Mouse (Mus musculus) liver, adult 2 months (tissue): ENCODE measurements around the gene Lin37. TPM values are rescaled to one million over a fixed set of nuclear protein-coding genes. Genes with fewer than 3 reads are reported as not detected.

Source experiments
- DNase-seq: peaks from one replicate; pipeline ENCODE4 v3.0.0-alpha.2; 2011; ENCODE audit warnings: low read depth, low spot score; ENCODE audit errors: extremely low read depth
- H3K27ac ChIP-seq: fragments of 200-500 bp; replicated peaks from 2 replicates; pipeline ENCODE4 v1.5.1; 2012; ENCODE audit warnings: low read depth, mild to moderate bottlenecking, control low read depth, inconsistent platforms, low read length; ENCODE audit not compliant: insufficient read depth
- H3K27me3 ChIP-seq: fragments of 200-500 bp; 2 replicates; pipeline ENCODE4 v1.6.1; 2012; ENCODE audit warnings: mild to moderate bottlenecking, moderate library complexity, low read length, inconsistent platforms; ENCODE audit not compliant: control insufficient read depth, insufficient read depth
- H3K36me3 ChIP-seq: fragments of 200-500 bp; 2 replicates; pipeline ENCODE4 v1.6.1; 2012; ENCODE audit warnings: low read length, inconsistent platforms; ENCODE audit not compliant: control insufficient read depth, insufficient read depth
- H3K4me1 ChIP-seq: fragments of 200-500 bp; 2 replicates; pipeline ENCODE4 v1.6.1; 2011; ENCODE audit warnings: low read length; ENCODE audit not compliant: control insufficient read depth, insufficient read depth
- H3K4me3 ChIP-seq: fragments of 200-500 bp; 2 replicates; pipeline ENCODE4 v1.5.1; 2011; ENCODE audit warnings: low read depth, mild to moderate bottlenecking, control low read depth, low read length, moderate library complexity; ENCODE audit not compliant: insufficient read depth
- H3K79me2 ChIP-seq: fragments of 200-500 bp; 2 replicates; pipeline ENCODE4 v1.6.1; 2012; ENCODE audit warnings: inconsistent platforms, mild to moderate bottlenecking, low read length, moderate library complexity; ENCODE audit not compliant: control insufficient read depth, insufficient read depth
- H3K9ac ChIP-seq: fragments of 200-500 bp; 2 replicates; pipeline ENCODE4 v1.6.1; 2012; ENCODE audit warnings: low read depth, mild to moderate bottlenecking, control low read depth, inconsistent platforms, low read length
- CTCF ChIP-seq: fragments of 200-500 bp; IDR thresholded peaks from 2 replicates; pipeline ENCODE4 v1.5.1; 2011; ENCODE audit warnings: low read depth, low read length, control low read depth
- POLR2A ChIP-seq: fragments of 200-500 bp; IDR thresholded peaks from 2 replicates; pipeline ENCODE4 v1.6.1; 2011; ENCODE audit warnings: low read length, control low read depth; ENCODE audit not compliant: insufficient read depth; ENCODE audit errors: extremely low read depth
- WGBS: fragments of 180-500 bp; shearing (Covaris S2); methylation state at CpG from one replicate; pipeline ENCODE4 v1.1.7; 2018; 5-methylcytosine and 5-hydroxymethylcytosine counted together
- polyA plus RNA-seq: library from polyadenylated mRNA; depleted of rRNA; stranded (reverse); fragments of >200 nt; gene quantifications from 2 replicates; pipeline ENCODE4 v1.2.3, GENCODE M21; 2012
- total RNA-seq: library from RNA; depleted of rRNA; stranded (reverse); fragments of >200 nt; gene quantifications from 2 replicates; pipeline ENCODE4 v1.2.3, GENCODE M21; 2014

The Lin37 gene
- total and polyA plus RNA-seq, 2 experiments = 2.7 to 22.4 TPM

DNA sequence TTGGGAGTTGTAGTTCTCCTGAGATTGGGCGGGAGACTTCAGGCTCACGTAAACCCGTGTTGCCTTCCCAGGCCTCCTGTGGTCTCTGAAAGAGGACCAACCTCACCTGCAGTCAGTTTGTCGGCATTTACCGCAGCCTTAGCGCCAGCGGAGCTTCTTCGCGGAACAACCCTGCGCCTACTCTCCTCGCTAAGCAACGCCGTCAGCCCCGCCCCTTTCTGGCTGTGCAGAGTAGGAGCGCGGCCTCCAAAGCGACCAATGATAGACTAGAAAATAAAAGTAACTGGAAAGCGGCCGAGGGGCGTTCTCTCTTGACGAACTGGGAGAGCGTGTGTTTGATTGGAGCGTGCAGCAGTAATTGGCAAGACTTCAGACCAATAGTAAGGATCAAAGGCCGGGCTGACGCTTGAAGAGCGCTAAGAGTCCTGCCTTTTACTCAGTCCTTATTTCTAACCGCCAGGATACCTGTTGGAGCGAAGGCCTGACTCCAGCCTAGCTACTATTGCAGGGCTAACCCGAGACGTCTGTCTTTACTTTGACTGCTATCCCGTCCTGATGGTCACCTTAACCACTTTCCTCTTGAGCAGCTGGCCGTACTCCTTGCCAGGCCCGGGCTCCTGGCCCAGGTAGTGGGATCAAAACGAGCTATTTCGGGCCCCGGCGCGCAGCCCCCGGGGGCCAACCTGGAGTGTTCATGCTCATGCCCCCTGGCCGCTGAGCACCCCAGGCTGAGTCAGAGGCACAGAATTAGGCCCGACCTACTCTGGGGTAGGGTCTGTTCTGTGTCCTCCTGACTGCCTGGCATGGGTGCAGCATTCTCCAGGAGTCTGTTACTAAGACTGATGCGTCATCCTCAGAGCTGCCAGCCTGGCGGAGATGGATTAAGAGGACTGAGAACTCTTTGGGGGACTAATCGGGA, 7.3 kb downstream of the Lin37 start, which contains the start of the genes Hspb6 and Proser3:
Gene Hspb6 (plus strand): TSS at position 77 of the 919 bp plus-strand sequence.
Gene Proser3 (minus strand): TSS at position 198 of the 919 bp plus-strand sequence.
- H3K79me2 ChIP-seq = no peaks in the 10 kb centered on the region
- peak; percentile 72; the same call in 1 of the 2 replicates for TF ChIP-seq POLR2A
- no peak for TF ChIP-seq CTCF
- peak within 1 kb of the TSS; percentile 96 for H3K27ac ChIP-seq
- H3K4me3 ChIP-seq = peak within 1 kb of the TSS; percentile 83
- H3K27me3 ChIP-seq = no peaks in the 10 kb centered on the region
- H3K4me1 ChIP-seq = peaks cover 4% of the 10 kb centered on the region; the same call in 1 of the 2 replicates
- peak within 1 kb of the TSS; percentile 84 for H3K9ac ChIP-seq
- peak; percentile 99 for DNase-seq
- under 1% methylated on average over 44 of the region's 44 CpGs for WGBS
- H3K36me3 ChIP-seq = peaks cover 5% of the 10 kb centered on the region; the same call in 1 of the 2 replicates

DNA sequence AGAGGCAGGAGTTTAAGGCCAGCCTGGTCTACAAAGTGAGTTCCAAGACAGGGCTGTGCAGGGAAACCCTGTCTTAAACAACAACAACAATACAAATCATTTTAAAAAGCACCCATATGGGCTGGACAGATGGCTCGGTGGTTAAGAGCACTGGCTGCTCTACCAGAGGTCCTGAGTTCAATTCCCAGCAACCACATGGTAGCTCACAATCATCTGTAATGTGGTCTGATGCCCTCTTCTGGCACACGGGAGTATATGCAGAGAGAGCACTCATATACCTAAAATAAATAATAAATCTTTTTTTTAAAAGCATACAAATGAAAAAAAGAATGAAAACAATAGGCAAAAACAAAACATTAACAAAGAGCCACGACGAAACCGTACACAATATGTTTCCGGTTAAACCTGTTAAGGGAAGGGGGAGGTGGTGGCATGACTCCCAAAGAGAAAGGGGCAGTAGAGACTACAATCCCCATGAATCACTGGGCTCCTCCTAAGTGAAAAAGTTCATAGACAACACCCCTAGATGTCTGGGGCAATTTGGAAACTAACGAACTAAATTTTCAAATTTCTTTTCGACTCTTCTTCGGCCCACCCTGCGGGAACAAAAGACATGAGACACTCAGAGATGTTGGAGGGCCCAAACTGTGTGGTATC, 8.1 kb downstream of the Lin37 start:
- Histone ChIP-seq H3K36me3 (peaks cover 5% of the 10 kb centered on the region; the same call in 1 of the 2 replicates), H3K4me1 (peaks cover 4% of the 10 kb centered on the region; the same call in 1 of the 2 replicates), H3K9ac (peak overlapping the region; percentile 84), H3K79me2 (no peaks in the 10 kb centered on the region), H3K27me3 (no peaks in the 10 kb centered on the region), H3K4me3 (peak overlapping the region; percentile 83), H3K27ac (peak overlapping the region; percentile 96)
- WGBS = 3% methylated on average over 10 of the region's 10 CpGs
- no peak for DNase-seq
- no peak for TF ChIP-seq POLR2A
- no peak for TF ChIP-seq CTCF

DNA sequence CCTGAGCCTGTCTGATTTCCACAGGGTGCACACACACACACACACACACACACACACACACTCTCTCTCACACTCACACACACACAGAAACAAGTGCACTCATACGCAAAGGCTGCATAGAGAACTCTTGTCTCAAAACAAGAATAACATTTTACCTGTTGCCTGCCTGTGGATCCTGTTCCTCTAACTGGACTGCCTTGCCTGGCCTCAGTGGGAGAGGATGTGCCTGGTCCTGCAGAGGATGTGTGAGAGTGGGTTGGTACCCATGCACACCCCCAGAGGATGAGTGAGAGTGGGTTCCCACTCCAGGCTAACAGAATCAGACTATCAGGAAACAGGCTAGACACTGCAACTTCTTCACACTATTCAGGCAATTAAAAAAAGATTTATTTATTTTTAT, 9.0 kb downstream of the Lin37 start:
- H3K4me3 ChIP-seq = no peak overlapping the region
- H3K79me2 ChIP-seq = no peaks in the 10 kb centered on the region
- H3K27me3 ChIP-seq = no peaks in the 10 kb centered on the region
- WGBS = 97% methylated on average over 1 of the region's 1 CpGs
- TF ChIP-seq POLR2A (no peak), CTCF (no peak)
- H3K9ac ChIP-seq = no peak overlapping the region
- DNase-seq = no peak
- no peak overlapping the region for H3K27ac ChIP-seq
- 0 out of 2 replicates have a peak, but pooled peaks cover 2% of the 10 kb centered on the region for H3K36me3 ChIP-seq
- H3K4me1 ChIP-seq = peaks cover 4% of the 10 kb centered on the region; the same call in 1 of the 2 replicates

DNA sequence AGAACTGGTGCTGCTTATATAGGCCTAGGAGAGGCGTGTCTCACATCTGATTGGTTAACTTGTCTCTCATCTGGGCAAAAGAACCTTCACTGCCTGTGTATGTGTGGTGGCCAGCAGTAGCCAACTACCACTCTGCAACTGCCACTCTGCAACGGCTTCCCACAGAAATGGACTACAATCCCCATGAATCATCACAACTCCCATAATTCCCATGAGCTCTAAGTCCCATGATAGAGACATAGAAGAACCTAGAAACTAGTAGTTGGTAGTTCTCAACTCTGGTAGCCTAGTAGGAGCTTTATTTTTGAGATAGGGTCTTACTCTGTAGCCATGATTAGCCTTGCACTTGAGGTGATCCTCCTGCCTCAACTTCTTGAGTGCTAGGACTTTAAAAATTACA, 9.8 kb downstream of the Lin37 start:
- peaks cover 4% of the 10 kb centered on the region; the same call in 1 of the 2 replicates for H3K4me1 ChIP-seq
- H3K27ac ChIP-seq = no peak overlapping the region
- WGBS = 84% methylated on average over 2 of the region's 2 CpGs
- TF ChIP-seq POLR2A (no peak), CTCF (no peak)
- H3K36me3 ChIP-seq = 0 out of 2 replicates have a peak, but pooled peaks cover 2% of the 10 kb centered on the region
- no peak overlapping the region for H3K9ac ChIP-seq
- no peaks in the 10 kb centered on the region for H3K79me2 ChIP-seq
- no peak overlapping the region for H3K4me3 ChIP-seq
- DNase-seq = no peak
- H3K27me3 ChIP-seq = no peaks in the 10 kb centered on the region

DNA sequence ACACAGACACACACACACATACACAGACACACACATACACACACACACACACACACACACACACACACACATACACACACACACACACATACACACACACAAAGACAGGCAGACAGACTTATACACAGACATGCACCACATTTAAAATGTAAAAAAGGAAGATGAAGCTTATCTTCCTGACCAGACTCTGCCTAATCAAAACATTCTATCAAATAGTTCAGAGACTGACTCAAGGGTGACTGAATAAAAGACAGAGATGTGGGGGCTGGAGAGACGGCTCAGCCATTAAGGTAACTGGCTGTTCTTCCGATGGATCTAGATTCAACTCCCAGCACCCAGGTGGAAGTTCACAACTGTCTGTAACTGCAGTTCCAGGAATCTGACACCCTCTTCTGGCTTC, 15.3 kb downstream of the Lin37 start:
- Histone ChIP-seq H3K9ac (no peak overlapping the region), H3K4me1 (no peaks in the 10 kb centered on the region), H3K4me3 (no peak overlapping the region), H3K27ac (no peak overlapping the region), H3K36me3 (0 out of 2 replicates have a peak, but pooled peaks cover 2% of the 10 kb centered on the region), H3K79me2 (no peaks in the 10 kb centered on the region), H3K27me3 (no peaks in the 10 kb centered on the region)
- DNase-seq = no peak
- 88% methylated on average over 2 of the region's 2 CpGs for WGBS
- no peak for TF ChIP-seq CTCF
- no peak for TF ChIP-seq POLR2A
